Mouse (Mus musculus): ENCODE measurements around the gene Rab31.

The Rab31 gene

GRCm38 (mm10) chr17:65613463-65614412 lies 158.8 kb downstream of the Rab31 start, which contains the start of gene Vapa:
Gene Vapa (minus strand): TSS chr17:65613555.
- DNase-seq: peak; percentile 99

GRCm38 (mm10) chr17:65613142-65613462 lies 159.4 kb downstream of the Rab31 start:
- DNase-seq: no peak

GRCm38 (mm10) chr17:65612391-65613141 lies 160.0 kb downstream of the Rab31 start:
- DNase-seq: peak; percentile 67

- DNase-seq: no peak
Observed at GRCm38 (mm10) chr17:65611721-65612120, 160.8 kb downstream of the Rab31 start.

GRCm38 (mm10) chr17:65608743-65609142 lies 163.8 kb downstream of the Rab31 start:
- no peak for DNase-seq

GRCm38 (mm10) chr17:65608312-65608687 lies 164.3 kb downstream of the Rab31 start:
- no peak for DNase-seq

- DNase-seq: no peak
Observed at GRCm38 (mm10) chr17:65607574-65608311, 164.8 kb downstream of the Rab31 start.

- no peak for DNase-seq
Observed at GRCm38 (mm10) chr17:65606014-65606413, 166.5 kb downstream of the Rab31 start.

GRCm38 (mm10) chr17:65604892-65605291 lies 167.7 kb downstream of the Rab31 start:
- no peak for DNase-seq

- DNase-seq: no peak
Observed at GRCm38 (mm10) chr17:65604315-65604714, 168.2 kb downstream of the Rab31 start.

Data from thymus, postnatal 4 days (tissue).